Mouse (Mus musculus) MEL (cell line): ENCODE results near the gene Prkar1a.

Experiments used
- BHLHE40 ChIP-seq: IDR thresholded peaks from 2 replicates; pipeline ENCODE4 v1.6.1; 2012; ENCODE audit warnings: low read depth, mild to moderate bottlenecking, inconsistent platforms, low read length, improper control_type of control experiment, borderline replicate concordance
- CTCF ChIP-seq, 3 experiments: IDR thresholded peaks in 2 of 3; conservative IDR thresholded peaks in 1 of 3; 2 replicates each; pipeline ENCODE4 v1.5.1; 2011 to 2012; ENCODE audit warnings: low read length in 3 of 3, low read depth in 2 of 3, mild to moderate bottlenecking in 2 of 3, improper control_type of control experiment in 1 of 3, inconsistent platforms in 1 of 3, mixed read lengths in 1 of 3, moderate library complexity in 1 of 3; ENCODE audit not compliant: control insufficient read depth in 1 of 3, insufficient read depth in 1 of 3, poor library complexity in 1 of 3, severe bottlenecking in 1 of 3
- GATA1 ChIP-seq: IDR thresholded peaks from 2 replicates; pipeline ENCODE4 v1.6.1; 2011; ENCODE audit warnings: low read depth, low read length, improper control_type of control experiment
- KAT2A ChIP-seq: conservative IDR thresholded peaks from 2 replicates; pipeline ENCODE4 v1.6.1; 2012; ENCODE audit warnings: low read depth, low read length, improper control_type of control experiment, inconsistent platforms
- MAX ChIP-seq: IDR thresholded peaks from 2 replicates; pipeline ENCODE4 v1.6.1; 2011; ENCODE audit warnings: low read length, improper control_type of control experiment
- MAZ ChIP-seq: IDR thresholded peaks from 2 replicates; pipeline ENCODE4 v1.6.1; 2012; ENCODE audit warnings: low read depth, mild to moderate bottlenecking, inconsistent platforms, low read length, improper control_type of control experiment
- MYC ChIP-seq: IDR thresholded peaks from 2 replicates; pipeline ENCODE4 v1.6.1; 2011; ENCODE audit warnings: low read depth, mild to moderate bottlenecking, low read length, improper control_type of control experiment, moderate library complexity
- POLR2A ChIP-seq, 2 experiments: IDR thresholded peaks; 2 replicates each; pipeline ENCODE4 v1.6.1; 2011 to 2012; ENCODE audit warnings: low read length in 2 of 2, mild to moderate bottlenecking in 2 of 2, control low read depth in 1 of 2, improper control_type of control experiment in 1 of 2, low read depth in 1 of 2, moderate library complexity in 1 of 2; ENCODE audit not compliant: control insufficient read depth in 1 of 2, insufficient read depth in 1 of 2, poor library complexity in 1 of 2
- SMC3 ChIP-seq: IDR thresholded peaks from 2 replicates; pipeline ENCODE4 v1.6.1; 2011; ENCODE audit warnings: low read depth, low read length, improper control_type of control experiment
- TCF12 ChIP-seq: IDR thresholded peaks from 2 replicates; pipeline ENCODE4 v1.6.1; 2014; ENCODE audit warnings: low read depth, mild to moderate bottlenecking, inconsistent platforms, low read length, improper control_type of control experiment, moderate library complexity
- USF1 ChIP-seq: IDR thresholded peaks from 2 replicates; pipeline ENCODE4 v1.6.1; 2014; ENCODE audit warnings: low read depth, mild to moderate bottlenecking, inconsistent platforms, low read length, improper control_type of control experiment, moderate library complexity

GRCm38 (mm10) chr11:109708786-109709185, 59.6 kb downstream of the Prkar1a start:
- no peak for TF ChIP-seq POLR2A (IDR thresholded peaks at IDR 0.05; ENCODE audit: control insufficient read depth in 1 of 2, insufficient read depth in 1 of 2, low read depth in 1 of 2, low read length in 2 of 2, poor library complexity in 1 of 2)
- TF ChIP-seq CTCF (IDR thresholded peaks at IDR 0.05 in 2 of 3, conservative IDR thresholded peaks at IDR 0.05 in 1 of 3; ENCODE audit: control insufficient read depth in 1 of 3, insufficient read depth in 1 of 3, low read depth in 2 of 3, low read length in 3 of 3, poor library complexity in 1 of 3, severe bottlenecking in 1 of 3) = no peak
- no peak for TF ChIP-seq USF1
- TF ChIP-seq TCF12 = no peak
- TF ChIP-seq KAT2A = no peak
- TF ChIP-seq MYC = no peak
- TF ChIP-seq BHLHE40 = no peak
- TF ChIP-seq MAX = no peak
- TF ChIP-seq MAZ = no peak
- TF ChIP-seq SMC3 = no peak
- no peak for TF ChIP-seq GATA1
